Mouse (Mus musculus): ENCODE results near the gene Olfr1496. TPM values are rescaled to one million over a fixed set of nuclear protein-coding genes. Genes with fewer than 3 reads are reported as not detected.

Gene Olfr1496
- polyA plus RNA-seq, 1 experiment from 2014 or later, result not detected

- no peak for ATAC-seq (ENCODE audit: insufficient number of reproducible peaks, low FRiP score)
- no peak overlapping the region for H3K4me3 ChIP-seq
- H3K9me3 ChIP-seq (replicated peaks), result 0 out of 2 replicates have a peak, but pooled peaks cover 3% of the 10 kb centered on the region
- WGBS, result 61% methylated on average over 3 of the region's 3 CpGs
- no peaks in the 10 kb centered on the region for H3K36me3 ChIP-seq
- no peaks in the 10 kb centered on the region for H3K27me3 ChIP-seq (replicated peaks)
- no peak overlapping the region for H3K27ac ChIP-seq (ENCODE audit: poor library complexity, severe bottlenecking)
- no peaks in the 10 kb centered on the region for H3K4me1 ChIP-seq (replicated peaks)
- no peak overlapping the region for H3K4me2 ChIP-seq
- no peak overlapping the region for H3K9ac ChIP-seq
Measured at GRCm38 (mm10) chr19:13828447-13828846, 50.8 kb downstream of the Olfr1496 start.

GRCm38 (mm10) chr19:13830388-13830787 lies 52.7 kb downstream of the Olfr1496 start, which contains the start of gene Olfr1500:
Olfr1500 (minus strand) TSS chr19:13830488.
- Histone ChIP-seq H3K9me3 (replicated peaks) (0 out of 2 replicates have a peak, but pooled peaks cover 3% of the 10 kb centered on the region), H3K9ac (no peak within 1 kb of the TSS), H3K4me2 (no peak within 1 kb of the TSS), H3K36me3 (no peaks in the 10 kb centered on the region), H3K4me1 (replicated peaks) (no peaks in the 10 kb centered on the region), H3K27ac (ENCODE audit: poor library complexity, severe bottlenecking) (no peak within 1 kb of the TSS), H3K27me3 (replicated peaks) (no peaks in the 10 kb centered on the region), H3K4me3 (no peak within 1 kb of the TSS)
- ATAC-seq (ENCODE audit: insufficient number of reproducible peaks, low FRiP score), result no peak

Other genes with a start within 250 kb of the Olfr1496 start
- not detected in 2 replicates for gene Olfr1480, start 250.0 kb upstream of the Olfr1496 start, polyA plus RNA-seq (2016; fragmentation: Nextera tagmentation; extraction: Ambion mirVana)
- not detected in 2 replicates for gene Olfr1484, start 194.4 kb upstream of the Olfr1496 start, polyA plus RNA-seq (2016; fragmentation: Nextera tagmentation; extraction: Ambion mirVana)
- gene Olfr1487, start 160.5 kb upstream of the Olfr1496 start, polyA plus RNA-seq (2016; fragmentation: Nextera tagmentation; extraction: Ambion mirVana), result not detected in 2 replicates
- not detected in 2 replicates for gene Olfr1489, start 146.3 kb upstream of the Olfr1496 start, polyA plus RNA-seq (2016; fragmentation: Nextera tagmentation; extraction: Ambion mirVana)
- gene Olfr1490, start 126.8 kb upstream of the Olfr1496 start, polyA plus RNA-seq (2016; fragmentation: Nextera tagmentation; extraction: Ambion mirVana), result not detected in 2 replicates
- gene Olfr1491, start 80.6 kb upstream of the Olfr1496 start, polyA plus RNA-seq (2016; fragmentation: Nextera tagmentation; extraction: Ambion mirVana), result not detected in 2 replicates
- not detected in 2 replicates for gene Olfr1493-ps1, start 54.6 kb upstream of the Olfr1496 start, polyA plus RNA-seq (2016; fragmentation: Nextera tagmentation; extraction: Ambion mirVana)
- gene Olfr1494, start 38.1 kb upstream of the Olfr1496 start, polyA plus RNA-seq (2016; fragmentation: Nextera tagmentation; extraction: Ambion mirVana), result not detected in 2 replicates
- gene Olfr1495, start 13.3 kb upstream of the Olfr1496 start, polyA plus RNA-seq (2016; fragmentation: Nextera tagmentation; extraction: Ambion mirVana), result not detected in 2 replicates
- gene Olfr1497, start 20.3 kb downstream of the Olfr1496 start, polyA plus RNA-seq (2016; fragmentation: Nextera tagmentation; extraction: Ambion mirVana), result not detected in 2 replicates
- gene Olfr1499, start 41.6 kb downstream of the Olfr1496 start, polyA plus RNA-seq (2016; fragmentation: Nextera tagmentation; extraction: Ambion mirVana), result not detected in 2 replicates
- gene Olfr1500, start 52.6 kb downstream of the Olfr1496 start, polyA plus RNA-seq (2016; fragmentation: Nextera tagmentation; extraction: Ambion mirVana), result not detected in 2 replicates
- gene Olfr1501, start 72.8 kb downstream of the Olfr1496 start, polyA plus RNA-seq (2016; fragmentation: Nextera tagmentation; extraction: Ambion mirVana), result not detected in 2 replicates
- gene Olfr1502, start 83.9 kb downstream of the Olfr1496 start, polyA plus RNA-seq (2016; fragmentation: Nextera tagmentation; extraction: Ambion mirVana), result not detected in 2 replicates
- gene Olfr1504, start 120.0 kb downstream of the Olfr1496 start, polyA plus RNA-seq (2016; fragmentation: Nextera tagmentation; extraction: Ambion mirVana), result not detected in 2 replicates
- gene Olfr1505, start 135.7 kb downstream of the Olfr1496 start, polyA plus RNA-seq (2016; fragmentation: Nextera tagmentation; extraction: Ambion mirVana), result not detected in 2 replicates

Measured in heart, embryonic 12.5 days (tissue).